Mouse (Mus musculus): ENCODE results near the gene Otulinl.

GRCm38 (mm10) chr15:27661696-27662095, 19.7 kb downstream of the Otulinl start:
- TF ChIP-seq CTCF (IDR thresholded peaks at IDR 0.05; ENCODE audit: control insufficient read depth, insufficient read depth, insufficient read length) (no peak), MYOG (IDR thresholded peaks at IDR 0.05; ENCODE audit: control insufficient read depth, extremely low read depth, insufficient read length) (no peak), MYOD1 (IDR thresholded peaks at IDR 0.05; ENCODE audit: control insufficient read depth, insufficient read length, low read depth) (no peak), MAX (IDR thresholded peaks at IDR 0.05) (no peak), FOSL1 (IDR thresholded peaks at IDR 0.05; ENCODE audit: insufficient read depth, low read length, poor library complexity, severe bottlenecking) (no peak), CEBPB (IDR thresholded peaks at IDR 0.05; ENCODE audit: low read depth) (no peak)

Data from C2C12 (cell line).